Mouse (Mus musculus): ENCODE results near the gene Spns2. TPM values are rescaled to one million over a fixed set of nuclear protein-coding genes. Genes with fewer than 3 reads are reported as not detected.

Gene Spns2
- total RNA-seq (2021): 10 to 100 TPM; 11.6 to 11.7 TPM
- long read RNA-seq, experiment 1, partial matches to known transcripts: 0 of 12 reads
- long read RNA-seq, experiment 1, other reads (novel, unspliced or antisense): 8 of 12 reads
- long read RNA-seq, experiment 2, transcript Spns2-201 (13 exons, 3,241 nt): major isoform, 10 of 12 reads
- long read RNA-seq, experiment 2, partial matches to known transcripts: 1 of 12 reads
- long read RNA-seq, experiment 2, other reads (novel, unspliced or antisense): 1 of 12 reads

GRCm38 (mm10) chr11:72489881-72490301 lies at the start of gene Spns2:
Gene Spns2 (minus strand): TSS chr11:72489904.
- peak; percentile 94 for DNase-seq

- DNase-seq: no peak
These were observed 49.1 kb upstream of the Spns2 start for GRCm38 (mm10) chr11:72538811-72539210.

- DNase-seq: peak; percentile 71
These were observed 48.5 kb upstream of the Spns2 start for GRCm38 (mm10) chr11:72538037-72538755.

GRCm38 (mm10) chr11:72537503-72537902 lies 47.8 kb upstream of the Spns2 start:
- no peak for DNase-seq

GRCm38 (mm10) chr11:72535519-72535918 lies 45.8 kb upstream of the Spns2 start:
- no peak for DNase-seq

GRCm38 (mm10) chr11:72532890-72533289 lies 43.2 kb upstream of the Spns2 start:
- no peak for DNase-seq

- no peak for DNase-seq
These were observed 41.9 kb upstream of the Spns2 start for GRCm38 (mm10) chr11:72531632-72532031.

- DNase-seq: no peak
These were observed 41.4 kb upstream of the Spns2 start for GRCm38 (mm10) chr11:72531144-72531543.

GRCm38 (mm10) chr11:72526190-72526589 lies 36.5 kb upstream of the Spns2 start:
- no peak for DNase-seq

- no peak for DNase-seq
These were observed 34.0 kb upstream of the Spns2 start for GRCm38 (mm10) chr11:72523711-72524110.

GRCm38 (mm10) chr11:72522616-72523041 lies 32.9 kb upstream of the Spns2 start:
- peak; percentile 70 for DNase-seq

GRCm38 (mm10) chr11:72521598-72522541 lies 32.2 kb upstream of the Spns2 start:
- peak; percentile 20 for DNase-seq

- no peak for DNase-seq
These were observed 30.2 kb upstream of the Spns2 start for GRCm38 (mm10) chr11:72519895-72520294.

- DNase-seq: no peak
These were observed 29.5 kb upstream of the Spns2 start for GRCm38 (mm10) chr11:72519189-72519588.

- no peak for DNase-seq
These were observed 28.7 kb upstream of the Spns2 start for GRCm38 (mm10) chr11:72518449-72518848.

- DNase-seq: no peak
These were observed 25.3 kb upstream of the Spns2 start for GRCm38 (mm10) chr11:72514967-72515366.

GRCm38 (mm10) chr11:72508651-72509050 lies 18.9 kb upstream of the Spns2 start:
- DNase-seq: no peak

- no peak for DNase-seq
These were observed 17.9 kb upstream of the Spns2 start for GRCm38 (mm10) chr11:72507651-72508050.

- no peak for DNase-seq
These were observed 14.5 kb upstream of the Spns2 start for GRCm38 (mm10) chr11:72504016-72504797.

GRCm38 (mm10) chr11:72503501-72503921 lies 13.8 kb upstream of the Spns2 start:
- DNase-seq: no peak

GRCm38 (mm10) chr11:72502236-72502635 lies 12.5 kb upstream of the Spns2 start:
- no peak for DNase-seq
